Mouse (Mus musculus) heart, adult 2 months (tissue): ENCODE data around the gene Actr6.

Experiments
- CTCF ChIP-seq: fragments of 200-600 bp; IDR thresholded peaks from 2 replicates; pipeline ENCODE4 v1.8.1; 2022; ENCODE audit warnings: antibody characterized with exemption, mild to moderate bottlenecking, moderate library complexity
- POLR2A ChIP-seq: fragments of 200-500 bp; IDR thresholded peaks from 2 replicates; pipeline ENCODE4 v1.6.1; 2011; ENCODE audit warnings: mild to moderate bottlenecking, low read depth, low read length, control low read depth; ENCODE audit not compliant: insufficient read depth

- TF ChIP-seq POLR2A (no peak), CTCF (no peak)
These were observed 6.3 kb upstream of the Actr6 start for GRCm38 (mm10) chr10:89738395-89738794.
